Mouse (Mus musculus) megakaryocyte progenitor cell, adult 5-6 weeks (primary cell): Measurements from ENCODE around the gene Tango2. TPM values are rescaled to one million over a fixed set of nuclear protein-coding genes. Genes with fewer than 3 reads are reported as not detected.

ENCODE experiments used
- ATAC-seq: replicated peaks from 2 replicates; pipeline ENCODE4 v1.8.0; 2016; ENCODE audit warnings: mild to moderate bottlenecking, moderate TSS enrichment, inconsistent platforms; ENCODE audit not compliant: poor library complexity
- total RNA-seq, 2 experiments: library from RNA; stranded (forward) in 1 of 2; stranded (reverse) in 1 of 2; fragments of 157-497, 149-512 nt in 1 of 2; fragments of 200-1000 nt in 1 of 2; gene quantifications; 2 replicates each; pipeline versions ENCODE4 v1.2.3 to v1.2.4; 2015 to 2017

Gene Tango2
- total RNA-seq, 2 experiments from 2014 or later, result 8.6 to 20.5 TPM

DNA sequence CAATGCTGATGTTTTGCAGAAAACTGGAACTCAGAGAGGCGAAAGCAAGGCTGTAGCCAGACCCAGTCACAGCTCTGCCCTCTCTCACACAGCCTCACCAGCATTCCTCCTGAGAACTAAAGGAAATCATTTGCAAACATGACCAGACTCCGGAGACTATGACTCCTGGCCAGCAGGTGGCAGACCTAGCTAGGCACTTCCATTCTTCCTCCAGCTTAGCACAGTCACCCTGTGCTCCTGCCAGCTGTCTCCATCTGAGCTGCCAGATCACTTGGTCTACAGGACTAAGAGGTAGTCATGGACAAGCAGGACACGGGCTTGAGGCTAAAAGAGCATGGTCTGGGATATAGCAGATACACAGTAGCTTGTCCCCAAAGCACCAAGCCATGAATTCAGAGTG is 2.7 kb downstream of the Tango2 start:
- ATAC-seq, result peak; percentile 62

DNA sequence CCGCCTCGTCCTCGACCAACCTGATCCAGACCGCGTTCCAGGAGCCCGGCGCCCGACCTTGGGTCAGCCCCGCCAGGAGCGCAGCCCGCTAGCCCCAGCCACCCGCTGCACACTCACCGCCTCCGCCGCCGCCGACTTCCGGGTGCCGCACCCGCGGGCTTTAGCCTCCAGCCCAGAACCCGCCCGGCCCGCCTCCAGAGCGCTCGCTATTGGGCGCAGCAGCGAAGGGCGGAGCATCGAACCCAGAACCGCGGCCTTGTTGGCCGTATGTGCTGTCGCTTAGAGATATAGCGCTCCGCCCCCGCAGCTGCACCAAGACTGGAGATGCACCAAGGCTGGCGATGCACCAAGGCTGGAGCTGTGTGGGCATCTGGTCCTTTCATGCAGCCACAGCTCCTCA is 4.1 kb downstream of the Tango2 start:
- peak; percentile 80 for ATAC-seq

DNA sequence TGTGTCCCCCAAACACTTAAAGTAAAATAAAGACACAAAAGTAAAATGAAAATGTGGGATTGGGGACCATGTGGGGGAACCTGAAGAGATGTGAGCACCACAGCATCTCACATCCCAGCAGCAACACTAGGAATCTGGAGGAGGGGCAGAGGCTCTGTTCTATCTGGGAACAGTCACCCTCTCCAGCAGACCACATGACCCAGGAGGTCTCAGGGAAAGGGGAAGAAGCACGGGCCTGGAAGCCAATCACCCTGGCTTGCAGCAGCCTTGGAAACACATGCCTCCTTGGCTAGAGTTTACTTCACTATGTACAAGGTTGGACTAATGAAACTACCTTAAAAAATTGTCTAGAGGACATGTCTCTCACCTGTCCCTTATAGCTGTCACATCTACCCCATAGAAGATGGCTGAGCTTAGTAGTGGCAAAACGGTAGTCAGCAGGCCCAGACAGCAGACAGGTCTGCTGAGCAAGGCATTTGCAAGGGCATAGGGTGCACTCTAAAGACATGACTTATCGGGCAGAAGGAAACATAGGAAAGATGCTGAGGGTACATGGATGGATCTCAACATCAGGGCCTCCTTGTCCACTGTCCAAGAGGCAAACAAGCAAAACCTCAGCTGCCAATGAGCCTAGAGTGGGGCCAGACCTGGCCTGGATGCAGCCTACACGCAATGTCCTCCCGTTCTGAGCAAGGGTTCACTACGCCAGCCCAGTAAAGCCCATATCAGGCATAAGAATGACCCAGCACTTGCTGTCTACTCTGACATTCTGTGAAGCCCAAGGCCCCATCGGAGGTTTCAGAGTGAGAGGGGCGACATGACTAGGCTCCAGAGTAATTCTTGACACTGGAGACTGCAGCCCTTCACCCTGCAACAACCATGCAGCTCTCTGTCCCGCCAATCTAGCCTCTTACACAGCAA is 5.0 kb downstream of the Tango2 start:
- no peak for ATAC-seq

DNA sequence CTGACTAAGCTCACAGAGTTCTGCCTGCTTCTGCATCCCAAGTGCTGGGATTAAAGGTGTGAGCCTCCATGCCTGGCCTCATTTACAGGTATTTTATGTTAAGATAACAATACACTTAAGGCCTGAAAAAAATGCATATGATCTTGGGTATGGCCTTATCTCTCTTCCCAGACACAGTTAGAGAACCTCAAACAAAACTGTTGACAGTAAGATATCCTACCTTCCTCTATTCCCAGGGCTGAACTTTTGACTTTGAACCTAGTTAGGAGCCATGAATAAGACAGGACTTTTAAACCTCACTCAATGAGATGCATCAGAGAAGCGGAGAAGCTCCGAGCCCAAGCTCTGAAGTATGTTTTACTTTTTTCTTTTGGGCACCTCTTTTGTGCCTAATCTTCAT is 5.8 kb downstream of the Tango2 start:
- ATAC-seq, result peak; percentile 55

DNA sequence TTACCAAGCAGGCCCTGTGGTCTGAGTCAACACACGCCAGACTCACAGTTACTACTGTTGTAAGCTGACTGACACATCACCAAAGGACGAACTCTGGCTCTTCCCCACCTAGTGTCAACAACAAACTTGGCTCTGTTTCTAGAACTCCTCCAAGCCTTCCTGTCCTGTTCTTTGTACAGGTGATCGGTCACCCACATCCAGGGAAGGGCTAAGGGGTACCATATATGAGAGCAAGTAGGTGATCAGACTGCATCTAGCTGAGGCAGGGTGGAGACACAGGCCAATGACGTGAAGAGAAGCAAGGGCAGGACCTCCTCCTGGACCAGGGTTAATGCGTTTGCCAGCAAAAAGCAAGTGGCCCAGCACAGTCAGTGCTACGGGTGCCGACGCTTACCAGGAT is 6.3 kb downstream of the Tango2 start:
- no peak for ATAC-seq

DNA sequence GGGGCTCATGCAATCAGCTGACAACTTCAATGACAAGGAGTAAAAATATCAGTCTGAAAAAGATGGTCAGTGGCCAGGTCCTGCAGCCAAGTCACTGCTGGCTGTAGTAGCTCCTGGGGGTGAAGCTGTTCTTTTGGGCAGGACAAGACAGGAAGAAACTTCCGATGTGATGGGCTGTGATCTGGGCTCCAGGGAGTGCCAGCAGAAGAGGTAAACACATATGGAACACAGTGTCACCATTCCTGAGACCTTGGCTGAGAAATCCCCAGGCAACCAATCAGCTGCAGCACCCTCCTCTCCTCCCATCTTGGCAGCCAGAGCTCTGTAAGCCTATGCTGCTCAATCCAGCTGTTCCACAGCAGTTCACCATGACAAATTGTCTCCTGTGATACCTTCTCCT is 8.0 kb downstream of the Tango2 start:
- no peak for ATAC-seq

DNA sequence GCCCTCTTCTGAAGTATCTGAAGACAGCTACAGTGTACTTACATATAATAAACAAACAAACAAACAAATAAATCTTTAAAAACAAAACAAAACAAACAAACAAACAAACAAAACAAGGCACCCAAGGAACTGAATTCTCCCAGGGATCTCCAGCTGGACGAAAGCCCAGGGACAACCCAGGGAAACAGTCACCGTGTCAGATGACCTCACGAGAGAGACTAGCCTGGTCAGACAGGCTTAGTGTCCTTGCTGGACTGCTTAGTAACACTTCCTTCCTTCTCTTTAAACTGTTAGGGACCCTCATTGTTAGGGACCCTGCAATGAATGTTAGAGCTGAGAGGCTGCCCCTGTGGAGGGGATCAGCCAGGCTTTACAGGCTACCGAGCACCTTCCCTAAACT is 10.6 kb downstream of the Tango2 start:
- no peak for ATAC-seq

DNA sequence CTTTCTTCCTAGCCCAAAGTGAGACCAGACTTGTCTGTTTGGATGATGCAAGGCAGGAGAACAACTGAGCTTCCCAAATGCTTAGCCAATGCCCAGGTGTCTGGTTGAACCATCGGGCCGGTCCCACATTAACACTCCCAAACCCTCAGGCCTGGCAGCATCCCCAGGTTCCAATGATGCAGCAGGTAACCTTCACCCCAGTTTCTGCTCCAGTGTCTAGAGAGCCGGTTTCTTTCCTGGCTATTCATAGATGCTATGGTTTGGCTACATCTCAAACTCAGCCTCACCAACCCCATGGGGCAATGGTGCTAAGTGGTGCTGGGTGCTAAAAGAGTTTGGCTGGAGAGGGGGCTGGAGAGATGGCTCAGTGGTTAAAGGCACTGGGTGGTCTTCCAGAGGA is 11.9 kb downstream of the Tango2 start:
- ATAC-seq, result no peak

DNA sequence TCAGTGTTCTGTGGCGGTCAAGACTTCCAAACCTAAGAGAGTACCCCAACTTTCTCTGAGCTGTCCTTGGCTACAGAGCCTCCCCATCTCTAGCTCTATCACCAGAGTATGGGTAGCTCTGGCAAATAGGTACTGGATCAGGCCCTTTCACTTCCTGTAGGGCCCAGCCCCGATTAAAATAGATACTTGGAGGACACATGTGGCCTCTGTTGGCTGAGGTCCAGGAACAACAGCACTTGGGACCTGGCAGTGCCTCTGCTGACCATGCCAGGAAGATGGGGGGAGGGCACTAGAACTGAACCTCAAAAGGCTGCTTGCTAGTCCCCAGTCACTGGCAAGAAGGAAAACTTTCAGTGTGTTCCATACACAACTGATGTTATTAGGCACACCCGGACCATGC is 13.9 kb downstream of the Tango2 start:
- ATAC-seq, result no peak; the same call in 1 of the 2 replicates

DNA sequence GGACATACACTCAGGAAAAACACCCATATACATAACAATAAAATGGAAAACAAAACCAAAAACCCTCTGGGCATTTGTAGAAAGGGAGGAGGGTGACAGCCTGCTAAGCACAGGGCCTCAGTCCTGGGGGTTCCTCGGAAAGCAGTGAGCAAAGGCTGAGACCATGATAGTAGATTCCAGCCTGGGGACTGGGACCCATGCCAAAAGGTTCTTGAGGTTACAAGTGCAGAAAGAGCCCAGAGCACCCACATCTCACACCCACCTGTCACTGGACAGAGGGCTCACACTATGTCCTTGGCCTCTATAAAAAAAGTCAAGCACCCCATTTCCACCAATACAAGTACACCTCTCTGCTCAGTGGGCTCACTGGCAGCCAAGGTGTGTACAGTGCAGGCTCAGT is 19.4 kb downstream of the Tango2 start:
- peak; percentile 52 for ATAC-seq

DNA sequence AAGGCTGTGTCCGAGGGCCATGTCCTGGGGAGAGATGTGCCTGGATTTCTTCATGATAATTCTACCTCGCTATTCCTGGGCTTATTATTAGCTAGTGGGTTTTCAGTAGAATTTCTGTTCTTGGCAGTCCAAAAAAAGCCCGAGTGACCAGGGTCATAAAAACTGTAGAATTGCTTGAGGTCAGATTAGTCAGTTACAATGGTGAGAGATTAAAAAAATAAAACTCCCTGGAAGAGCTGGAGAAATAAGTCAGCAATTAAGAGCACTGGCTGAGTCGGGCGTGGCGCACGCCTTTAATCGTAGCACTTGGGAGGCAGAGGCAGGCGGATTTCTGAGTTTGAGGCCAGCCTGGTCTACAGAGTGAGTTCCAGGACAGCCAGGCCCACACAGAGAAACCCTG is 20.0 kb downstream of the Tango2 start:
- ATAC-seq, result no peak

DNA sequence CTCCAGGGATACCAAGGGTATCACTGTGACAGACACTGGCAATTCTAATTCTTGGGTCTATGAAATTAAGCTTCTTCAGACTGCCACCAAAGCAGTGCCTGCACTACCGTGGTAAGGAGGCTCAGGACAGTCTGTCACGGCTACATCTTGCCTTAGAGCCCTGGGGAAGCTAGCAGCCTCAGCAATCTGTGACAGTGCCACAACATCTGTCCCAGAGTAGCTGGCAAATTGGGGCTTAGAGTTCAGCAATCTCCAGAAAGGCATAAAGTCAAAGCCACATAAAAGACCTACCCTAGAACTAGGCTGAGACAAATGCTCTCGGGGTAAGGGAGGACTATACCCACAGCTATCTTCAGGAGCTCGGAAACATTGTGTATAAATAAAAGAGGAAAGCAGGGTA is 22.2 kb downstream of the Tango2 start:
- ATAC-seq, result no peak

DNA sequence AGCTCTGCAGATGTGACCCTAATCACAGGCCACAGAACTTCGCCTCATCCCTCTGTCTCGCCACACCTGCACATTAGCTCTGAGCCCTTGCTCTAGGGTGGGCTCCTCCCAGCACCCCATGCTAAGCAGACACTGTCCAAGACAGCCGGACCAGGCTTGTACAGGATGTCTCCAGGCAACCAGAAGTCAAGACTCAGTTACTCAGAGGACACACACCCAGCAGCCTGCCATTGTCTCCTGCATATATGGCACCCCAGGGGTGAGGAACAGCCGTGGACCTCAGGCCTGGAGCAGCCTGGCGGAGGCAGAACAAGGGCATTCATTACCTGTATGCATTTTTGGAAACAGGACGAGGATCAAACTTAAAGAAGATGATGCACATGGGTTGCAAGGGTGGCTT is 23.9 kb downstream of the Tango2 start:
- no peak for ATAC-seq

DNA sequence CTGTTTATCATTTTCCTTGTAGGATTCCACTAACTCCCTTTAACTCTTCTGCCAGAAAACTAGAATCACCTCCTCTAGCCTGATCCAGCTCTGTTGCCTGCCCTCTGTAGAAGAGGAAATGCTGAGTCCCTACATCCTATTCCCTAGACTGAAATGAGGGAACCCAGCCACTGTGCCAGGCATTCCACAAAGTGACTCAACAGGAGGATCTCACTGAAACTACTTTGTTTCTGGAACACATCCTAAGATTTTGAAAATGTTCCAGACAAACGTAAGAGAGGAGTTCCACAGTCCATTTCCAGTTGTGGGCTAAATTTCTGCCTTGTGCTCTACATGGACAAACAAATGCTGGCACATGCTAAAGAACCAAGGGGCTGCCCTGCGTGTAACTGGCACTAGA is 24.4 kb downstream of the Tango2 start:
- no peak for ATAC-seq

DNA sequence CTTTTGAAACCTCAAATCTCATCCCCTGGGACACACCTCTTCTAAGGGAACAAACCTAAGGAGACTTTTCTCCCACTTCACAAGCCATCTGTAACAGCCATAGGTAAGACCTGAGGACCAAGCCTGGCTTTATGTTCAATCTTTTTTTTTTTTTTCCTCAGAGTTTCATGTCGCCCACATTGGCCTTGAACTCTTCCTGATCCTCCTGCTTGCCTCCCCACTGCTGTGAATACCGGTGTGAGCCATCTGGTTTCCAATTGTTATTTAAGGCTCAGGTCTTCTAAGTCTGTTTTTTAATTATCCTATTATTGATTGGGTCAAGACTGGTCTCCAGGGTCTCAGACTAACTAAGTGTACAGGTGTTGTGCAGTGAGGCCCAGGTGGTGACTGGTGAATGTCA is 26.5 kb downstream of the Tango2 start:
- no peak for ATAC-seq

DNA sequence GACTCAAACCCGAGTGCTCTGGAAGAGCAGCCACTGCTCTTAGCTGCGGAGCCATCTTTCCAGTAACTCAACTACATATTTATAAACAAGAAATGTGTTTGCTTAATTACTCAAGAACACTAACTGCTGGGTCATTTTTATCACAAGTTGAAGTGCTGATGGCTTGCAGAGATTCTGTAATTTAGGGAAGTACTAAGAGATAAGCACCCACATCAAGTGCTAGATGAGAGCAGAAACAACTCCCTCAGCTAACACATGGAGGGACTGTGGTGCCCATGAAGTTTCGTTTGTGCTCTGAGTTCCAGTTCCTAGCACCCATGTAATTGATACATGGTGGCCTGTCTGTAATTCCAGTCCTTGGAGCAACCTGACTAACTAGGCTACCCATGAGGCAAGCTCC is 28.9 kb downstream of the Tango2 start:
- no peak for ATAC-seq

DNA sequence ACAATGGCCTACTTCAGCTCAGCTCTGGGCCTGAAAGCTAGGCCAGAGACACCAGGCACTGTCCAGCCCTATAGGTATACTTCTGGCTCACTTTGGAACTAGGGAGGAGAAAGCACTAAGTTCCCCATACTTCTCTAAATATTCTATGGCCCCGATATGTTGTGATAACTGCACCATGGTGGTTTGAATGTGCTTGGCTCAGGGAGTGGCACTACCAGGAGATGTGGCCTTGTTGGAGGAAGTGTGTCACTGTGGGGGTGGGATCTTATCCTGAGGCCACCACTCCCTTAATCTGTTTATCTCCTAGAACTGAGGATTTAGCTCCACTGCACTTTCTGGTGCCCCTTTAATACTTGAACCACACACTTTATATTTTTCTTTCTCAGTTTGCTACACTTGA is 39.7 kb downstream of the Tango2 start:
- no peak for ATAC-seq

DNA sequence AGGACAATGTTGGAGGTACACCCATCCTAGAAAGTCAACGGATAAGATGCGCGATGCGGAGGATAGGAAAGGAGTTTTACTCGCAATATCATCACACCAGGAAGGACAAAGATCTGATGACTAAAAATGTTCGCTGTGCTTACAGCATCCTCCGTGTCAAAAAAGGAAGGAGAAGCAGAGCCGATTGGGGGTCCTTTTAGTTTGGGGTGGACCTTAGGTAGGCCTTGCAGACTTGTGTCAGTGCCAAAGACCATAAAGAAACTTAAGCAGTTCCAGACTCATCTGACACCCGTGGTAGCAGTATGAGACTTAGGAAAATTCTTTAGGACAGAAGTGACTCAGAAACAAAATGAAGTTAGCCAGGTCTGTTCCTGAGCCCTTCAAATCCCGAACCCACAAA is 58.3 kb downstream of the Tango2 start:
- ATAC-seq, result peak; percentile 8; the same call in 1 of the 2 replicates

DNA sequence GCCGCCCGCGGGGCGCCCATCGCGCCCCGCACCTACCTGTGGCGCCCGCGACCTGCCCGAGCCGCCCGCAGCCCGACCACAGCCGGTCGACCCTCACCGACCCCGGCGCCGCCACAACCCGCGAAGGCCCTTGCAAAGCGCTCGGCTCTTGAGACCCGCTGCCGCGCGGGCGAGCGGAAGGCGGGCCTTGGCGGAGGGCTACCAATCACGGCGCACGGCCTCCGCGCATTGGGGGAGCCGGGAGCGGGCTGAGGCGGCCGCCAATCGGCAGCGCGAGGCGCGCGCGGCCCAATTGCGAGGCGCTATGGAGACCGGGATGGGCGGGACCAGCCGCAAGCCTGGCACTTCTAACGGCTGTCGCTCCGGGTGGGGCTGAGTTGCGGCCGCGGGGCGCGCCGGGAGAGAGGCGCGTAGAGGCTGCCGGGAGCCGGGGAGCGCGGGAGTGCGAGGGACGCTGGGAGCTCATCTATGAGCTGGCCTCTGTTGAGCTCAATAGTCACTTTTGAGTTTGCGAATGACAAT is 58.8 kb downstream of the Tango2 start, which contains the start of gene Dgcr8:
Gene Dgcr8 (minus strand): TSS at position 180 of the 522 bp plus-strand sequence.
- ATAC-seq, result peak; percentile 94

DNA sequence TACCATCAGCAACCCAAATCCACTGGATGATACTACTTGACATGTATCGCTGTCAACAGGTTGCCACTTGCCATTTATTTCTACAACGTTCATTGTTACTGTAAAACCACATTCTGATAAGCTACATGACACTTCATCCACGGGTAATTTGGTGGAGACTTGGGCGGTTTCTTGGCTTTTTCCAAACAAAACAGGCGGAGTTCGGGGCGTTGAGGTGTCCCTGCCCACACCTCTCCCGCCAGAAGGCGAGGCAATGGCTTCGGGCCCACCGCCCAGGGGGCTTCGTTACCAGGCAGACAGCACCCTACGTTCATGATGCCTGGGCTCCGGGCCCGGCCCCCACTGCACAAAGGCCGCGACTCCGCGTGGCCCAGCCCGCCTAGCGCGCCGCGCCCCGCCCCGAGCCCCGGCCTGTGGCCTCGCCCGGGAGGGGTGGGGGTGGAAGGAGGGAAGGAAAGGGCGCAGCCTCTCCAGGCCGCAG is 59.3 kb downstream of the Tango2 start:
- peak; percentile 61 for ATAC-seq

DNA sequence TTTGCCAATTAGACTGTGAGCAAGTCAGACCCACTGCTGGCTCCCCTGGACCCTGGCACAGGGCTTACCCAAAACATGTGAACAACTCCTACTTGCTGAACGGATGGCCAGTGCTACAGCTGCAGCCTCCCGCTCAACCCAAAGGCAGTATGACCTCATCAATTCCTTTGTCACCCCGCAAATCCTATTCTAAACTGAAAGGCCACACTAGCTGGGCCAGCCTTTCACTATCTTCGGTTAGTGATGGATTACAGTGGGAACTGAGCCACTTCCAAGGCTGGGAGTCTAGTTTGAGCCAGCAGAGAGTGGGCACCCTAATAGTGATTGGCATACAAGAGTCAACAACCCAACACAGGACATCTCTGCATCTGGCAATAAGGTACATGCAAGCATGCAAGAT is 59.7 kb downstream of the Tango2 start:
- no peak for ATAC-seq

DNA sequence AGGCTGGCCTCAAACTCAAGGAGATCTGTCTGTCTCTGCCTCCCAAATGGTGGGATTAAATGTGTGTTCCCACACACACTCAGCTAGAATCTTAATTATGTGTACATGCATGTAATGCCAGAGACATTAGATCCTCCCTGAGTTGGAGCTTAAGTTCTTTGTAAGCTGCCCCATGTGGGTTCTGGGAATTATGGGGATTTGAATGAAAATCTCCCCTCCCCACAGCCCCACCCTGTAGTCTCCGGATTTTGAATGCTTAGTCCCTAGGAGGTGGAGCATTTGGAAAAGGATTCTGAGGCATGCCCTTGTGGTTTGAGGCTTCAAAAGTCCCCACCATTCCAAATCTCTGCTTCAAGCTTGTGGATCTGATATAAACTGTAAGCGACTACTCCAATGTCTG is 72.7 kb downstream of the Tango2 start:
- ATAC-seq, result no peak
